Mouse (Mus musculus) testis, postnatal 10 days (tissue): ENCODE measurements at regions not wholly inside any gene's neighbourhood (a gene's known extent, or its start where the extent isn't known, plus 50 kb on each side); places are given as distances from the start of the nearest gene placed in this dataset.

Experiments
- DNase-seq: peaks from one replicate; pipeline ENCODE4 v3.0.0; 2021; ENCODE audit warnings: low spot score

DNA sequence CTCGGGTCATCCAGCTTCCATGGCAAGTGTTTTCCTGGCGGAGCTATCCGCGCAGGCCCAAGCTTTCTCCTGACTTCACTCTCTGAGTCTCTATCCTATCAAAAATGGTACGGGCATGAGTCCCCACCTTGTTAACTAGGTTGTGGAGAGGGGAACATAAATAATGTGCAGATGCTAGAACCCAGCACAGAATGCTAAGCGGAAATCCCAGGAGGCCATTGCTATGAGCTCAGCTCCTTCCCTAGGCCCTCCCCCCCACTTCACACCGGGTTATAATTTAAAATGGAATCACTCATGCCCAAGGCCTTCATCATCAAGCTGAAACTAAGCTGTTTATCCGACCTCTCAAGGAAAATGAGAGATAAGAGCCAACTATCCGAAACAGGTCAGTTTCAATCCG lies 60.4 kb upstream of the Cd83 start:
- DNase-seq = no peak

DNA sequence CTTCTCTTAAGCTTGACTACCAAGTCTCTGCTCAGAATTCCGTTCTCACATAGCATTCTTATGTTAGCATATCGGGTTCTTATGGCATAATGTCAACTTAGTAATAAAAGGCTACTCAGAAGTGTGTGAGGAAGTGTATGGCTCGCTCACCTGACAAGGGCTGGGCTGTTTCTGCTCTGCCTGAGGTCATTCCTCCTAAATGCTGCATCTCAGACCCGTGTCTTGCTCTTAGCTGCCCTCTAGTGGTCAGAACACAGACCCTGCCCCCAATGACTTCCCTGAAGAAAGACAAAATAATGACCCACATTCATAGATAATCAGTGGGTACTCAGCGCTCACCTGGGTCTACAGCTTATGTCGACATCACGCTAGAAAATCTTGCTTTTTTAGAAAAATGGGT lies 58.9 kb upstream of the Cd83 start:
- peak; percentile 71 for DNase-seq

DNA sequence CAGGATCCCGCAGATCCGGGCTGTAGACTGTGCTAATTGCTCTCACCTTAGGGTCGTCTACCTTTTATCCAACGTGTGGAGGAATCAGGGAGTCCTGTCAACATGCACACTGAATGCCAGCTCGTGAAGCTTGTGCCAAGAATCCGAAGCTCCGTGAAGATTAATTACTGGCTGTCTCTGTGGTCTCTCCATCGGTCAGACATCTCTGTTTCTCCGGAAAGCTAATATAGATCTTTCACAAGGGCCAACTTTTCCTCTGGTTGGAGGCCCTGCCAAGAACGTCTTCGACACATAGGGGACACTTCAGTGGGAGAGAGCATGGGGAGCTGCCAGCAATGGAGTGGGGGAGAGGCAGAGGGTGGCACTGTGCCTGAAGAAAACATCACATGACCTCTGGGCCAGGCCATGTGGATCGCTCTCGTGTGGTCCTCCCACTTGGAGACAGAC lies 57.7 kb upstream of the Cd83 start:
- no peak for DNase-seq

- DNase-seq = no peak
Observed at GRCm38 (mm10) chr13:43729617-43730016, 55.0 kb upstream of the Cd83 start.

- DNase-seq = no peak
Observed at GRCm38 (mm10) chr13:43733061-43733460, 51.5 kb upstream of the Cd83 start.

DNA sequence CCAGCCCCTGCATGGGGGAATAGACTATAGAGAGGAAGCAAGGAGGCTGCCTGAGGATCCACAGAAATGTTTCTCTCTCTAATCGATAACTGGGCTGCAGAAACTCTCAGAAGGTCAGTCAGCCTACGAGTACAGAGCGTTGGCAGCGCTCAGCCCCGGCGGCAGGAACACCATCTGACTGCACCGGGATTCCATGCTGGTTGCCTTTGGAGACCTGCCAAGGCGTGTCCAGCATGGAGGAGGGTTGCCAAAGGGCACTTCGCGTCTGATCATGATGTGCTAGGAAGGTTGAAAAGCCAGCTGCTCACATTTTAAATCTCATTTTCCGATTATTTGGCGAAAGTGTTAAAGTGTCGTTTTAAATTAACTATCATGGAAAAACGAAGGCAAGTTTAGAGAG lies 49.9 kb upstream of the Cd83 start:
- peak; percentile 68 for DNase-seq
